8 mouse cellular contexts compared by ENCODE assay signal in the genomic region with DNA sequence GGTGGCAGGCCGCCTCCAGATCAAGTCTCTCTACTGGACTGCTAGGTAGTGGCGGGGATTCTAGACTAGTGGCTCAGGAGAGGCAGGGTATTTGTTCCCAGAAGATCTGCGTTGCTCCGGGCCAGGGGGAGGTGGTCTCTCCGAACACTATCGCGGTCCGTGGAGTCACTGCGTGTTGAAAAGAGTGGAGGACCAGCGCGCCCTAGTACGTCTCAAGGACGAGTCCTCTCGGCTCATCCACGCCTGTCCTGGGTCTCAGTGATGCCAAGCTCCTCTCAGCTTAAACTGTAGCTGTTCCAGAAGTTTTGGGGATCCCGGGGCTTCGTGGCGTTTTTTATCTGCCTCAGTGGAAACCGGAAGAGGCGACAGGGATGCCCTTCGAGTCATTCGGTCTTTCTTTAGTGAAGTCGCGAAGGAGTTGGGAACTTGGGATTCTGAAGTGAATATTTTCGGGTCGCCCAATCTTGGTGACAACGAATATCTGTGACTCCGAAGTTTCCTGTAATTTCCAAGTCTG. TPM values are rescaled to one million over a fixed set of nuclear protein-coding genes. Genes with fewer than 3 reads are reported as not detected.
DNase-seq lines count a peak whose midpoint lies in the region; ATAC-seq and TF ChIP-seq lines count a peak whose summit lies in the region.

No protein-coding gene starts in this region.

- peak overlapping the region; percentile 65 for H3K4me2 ChIP-seq in kidney, embryonic 15.5 days
- peak overlapping the region; percentile 50 for H3K4me2 ChIP-seq in hindbrain, embryonic 13.5 days
- peak overlapping the region; percentile 62 for H3K4me2 ChIP-seq in midbrain, embryonic 13.5 days (replicated peaks)

- H3K27ac ChIP-seq in kidney, embryonic 15.5 days = no peak overlapping the region
- H3K27ac ChIP-seq in bone marrow macrophage, adult 2 months (ENCODE audit: insufficient read depth, low read depth, low read length) = no peak overlapping the region
- no peak overlapping the region for H3K27ac ChIP-seq in hindbrain, embryonic 13.5 days
- no peak overlapping the region for H3K27ac ChIP-seq in midbrain, embryonic 13.5 days
- no peak overlapping the region for H3K27ac ChIP-seq in thymus, adult 2 months (ENCODE audit: control insufficient read depth, insufficient read depth, low read length)

- no peaks in the 10 kb centered on the region for H3K9me3 ChIP-seq in kidney, embryonic 15.5 days (replicated peaks)
- H3K9me3 ChIP-seq in hindbrain, embryonic 13.5 days = no peaks in the 10 kb centered on the region
- no peaks in the 10 kb centered on the region for H3K9me3 ChIP-seq in midbrain, embryonic 13.5 days

- TF ChIP-seq POLR2A in bone marrow macrophage, adult 2 months (IDR thresholded peaks at IDR 0.05; ENCODE audit: borderline replicate concordance, low read depth, low read length) = no peak
- no peak for TF ChIP-seq POLR2A in thymus, adult 2 months (IDR thresholded peaks at IDR 0.05; ENCODE audit: control insufficient read depth, extremely low read depth, insufficient read depth, low read length, poor library complexity)

- peak overlapping the region; percentile 44 for H3K4me3 ChIP-seq in kidney, embryonic 15.5 days (replicated peaks)
- H3K4me3 ChIP-seq in bone marrow macrophage, adult 2 months (ENCODE audit: insufficient read depth, low read length) = peak overlapping the region; percentile 84
- peak overlapping the region; percentile 32 for H3K4me3 ChIP-seq in hindbrain, embryonic 13.5 days
- H3K4me3 ChIP-seq in midbrain, embryonic 13.5 days (replicated peaks) = peak overlapping the region; percentile 38
- no peak overlapping the region; the same call in 1 of the 2 replicates for H3K4me3 ChIP-seq in thymus, adult 2 months (ENCODE audit: control insufficient read depth, insufficient read depth, low read length)

- peak overlapping the region; percentile 23; the same call in 1 of the 2 replicates for H3K9ac ChIP-seq in kidney, embryonic 15.5 days
- H3K9ac ChIP-seq in hindbrain, embryonic 13.5 days = no peak overlapping the region
- 0 out of 2 replicates have a peak overlapping the region, but pooled peaks have one; percentile 20 for H3K9ac ChIP-seq in midbrain, embryonic 13.5 days (replicated peaks)

- ATAC-seq in kidney, embryonic 15.5 days (replicated peaks; ENCODE audit: low FRiP score) = peak; percentile 25; the same call in 1 of the 2 replicates
- no peak for ATAC-seq in hindbrain, embryonic 13.5 days (ENCODE audit: low FRiP score)
- ATAC-seq in midbrain, embryonic 13.5 days = peak; percentile 35; the same call in 1 of the 2 replicates
- no peak for ATAC-seq in frontal cortex, adult (ENCODE audit: low TSS enrichment)

- no peak for DNase-seq in kidney, adult 11 months
- DNase-seq in adrenal gland, postnatal 14 days = no peak
- no peak for DNase-seq in thymus, adult 2 months

- peaks cover 23% of the 10 kb centered on the region for H3K4me1 ChIP-seq in kidney, embryonic 15.5 days
- peaks cover 15% of the 10 kb centered on the region for H3K4me1 ChIP-seq in bone marrow macrophage, adult 2 months (ENCODE audit: control insufficient read depth, insufficient read depth, low read length)
- peaks cover 25% of the 10 kb centered on the region for H3K4me1 ChIP-seq in hindbrain, embryonic 13.5 days (replicated peaks)
- peaks cover 26% of the 10 kb centered on the region for H3K4me1 ChIP-seq in midbrain, embryonic 13.5 days (replicated peaks)
- H3K4me1 ChIP-seq in thymus, adult 2 months (replicated peaks; ENCODE audit: control insufficient read depth, insufficient read depth, low read length) = peaks cover 3% of the 10 kb centered on the region

- H3K27me3 ChIP-seq in kidney, embryonic 15.5 days = peaks cover 80% of the 10 kb centered on the region
- H3K27me3 ChIP-seq in hindbrain, embryonic 13.5 days = peaks cover 87% of the 10 kb centered on the region
- H3K27me3 ChIP-seq in midbrain, embryonic 13.5 days = peaks cover 85% of the 10 kb centered on the region
- H3K27me3 ChIP-seq in thymus, adult 2 months (ENCODE audit: control insufficient read depth, insufficient read depth, low read length) = peaks cover 29% of the 10 kb centered on the region

- under 1% methylated on average over 28 of the region's 28 CpGs for WGBS in kidney, embryonic 15.5 days
- WGBS in hindbrain, embryonic 13.5 days = 0% methylated on average over 28 of the region's 28 CpGs
- WGBS in midbrain, embryonic 13.5 days = under 1% methylated on average over 28 of the region's 28 CpGs
- 5% methylated on average over 28 of the region's 28 CpGs for WGBS in thymus, adult 2 months

- H3K36me3 ChIP-seq in kidney, embryonic 15.5 days = no peaks in the 10 kb centered on the region
- no peaks in the 10 kb centered on the region for H3K36me3 ChIP-seq in hindbrain, embryonic 13.5 days
- H3K36me3 ChIP-seq in midbrain, embryonic 13.5 days = no peaks in the 10 kb centered on the region
- H3K36me3 ChIP-seq in thymus, adult 2 months (ENCODE audit: control insufficient read depth, insufficient read depth, low read length) = no peaks in the 10 kb centered on the region

- TF ChIP-seq CTCF in bone marrow macrophage, adult 2 months (IDR thresholded peaks at IDR 0.05; ENCODE audit: low read depth, low read length) = no peak
- TF ChIP-seq CTCF in thymus, adult 2 months (IDR thresholded peaks at IDR 0.05; ENCODE audit: borderline replicate concordance, control insufficient read depth, extremely low read depth, insufficient read depth, low read length, poor library complexity) = no peak

RNA-seq across cellular contexts. Expression of a gene that starts 59.5 kb away (rescaled TPM):
- 48.8 and 48.9 TPM in 2 replicates for polyA plus RNA-seq in kidney, embryonic 15.5 days (2015; fragmentation: Nextera tagmentation; extraction: Ambion mirVana)
- 14.9 and 16.4 TPM in 2 replicates for polyA plus RNA-seq in bone marrow macrophage, adult 2 months (2012; ENCODE audit: insufficient read depth, insufficient read length, missing spikeins)
- polyA plus RNA-seq in hindbrain, embryonic 13.5 days (2015; fragmentation: Nextera tagmentation; extraction: Ambion mirVana) = 54.5 and 58.1 TPM in 2 replicates
- 56.3 and 58.9 TPM in 2 replicates for polyA plus RNA-seq in midbrain, embryonic 13.5 days (2015; fragmentation: Nextera tagmentation; extraction: Ambion mirVana)
- total RNA-seq in adrenal gland, postnatal 14 days (2021) = 20.6 and 26.1 TPM in 2 replicates
- polyA plus RNA-seq in thymus, adult 2 months (2012; rRNA removed) = 2.4 and 3.7 TPM in 2 replicates

Comparison
In these comparisons a context has a peak if more than half of its experiments do, and no peak if none do; other contexts are left out.
1. ATAC-seq: peak in kidney, embryonic 15.5 days (single experiment) and midbrain, embryonic 13.5 days (single experiment); none in hindbrain, embryonic 13.5 days (single experiment) and frontal cortex, adult (single experiment).
2. Peak in every context shown above with its lines, with median percentiles within 50 percentile points of each other: H3K4me2 ChIP-seq.